Comparison of ENCODE assay signal across 8 mouse cellular contexts in genomic region chr7:25516070-25516777, GRCm38 (mm10). TPM values are rescaled to one million over a fixed set of nuclear protein-coding genes. Genes with fewer than 3 reads are reported as not detected.
"Had no signal": no experiment of that assay in that cellular context is flagged by ENCODE, and none has a peak within 500 bp of the region (broad histone marks: within the 10 kb centered on the region; RNA-seq: fewer than 3 reads in every experiment).

No protein-coding gene starts in this region.

RNA-seq across cellular contexts. Expression of gene Ceacam2, which starts 23.4 kb away (rescaled TPM):
- total RNA-seq: neutrophil, adult 5-6 weeks had no signal
- polyA plus RNA-seq: limb, embryonic 10.5 days; limb, embryonic 14.5 days; liver, embryonic 11.5 days; liver, embryonic 15.5 days; midbrain, embryonic 10.5 days; myocyte; neural tube, embryonic 11.5 days had no signal

RNA-seq across cellular contexts. Expression of gene Ceacam1, which starts 38.8 kb away (rescaled TPM):
- polyA plus RNA-seq: myocyte had no signal
